Mouse (Mus musculus) heart, adult 2 months (tissue): Measurements from ENCODE around the gene Car4. TPM values are rescaled to one million over a fixed set of nuclear protein-coding genes. Genes with fewer than 3 reads are reported as not detected.

Experiments used
- DNase-seq, 2 experiments: peaks; one replicate each; pipeline ENCODE4 v3.0.0; 2021
- H3K27ac ChIP-seq: fragments of 200-600 bp; 2 replicates; pipeline ENCODE4 v1.8.1; 2022
- H3K27me3 ChIP-seq: fragments of 200-500 bp; 2 replicates; pipeline ENCODE4 v1.6.1; 2012; ENCODE audit warnings: mild to moderate bottlenecking, low read length, inconsistent platforms, mixed read lengths; ENCODE audit not compliant: control insufficient read depth, insufficient read depth
- H3K36me3 ChIP-seq: fragments of 200-500 bp; 2 replicates; pipeline ENCODE4 v1.6.1; 2012; ENCODE audit warnings: low read length, inconsistent platforms; ENCODE audit not compliant: control insufficient read depth, insufficient read depth
- H3K4me1 ChIP-seq: fragments of 200-500 bp; 2 replicates; pipeline ENCODE4 v1.6.1; 2011; ENCODE audit warnings: low read length; ENCODE audit not compliant: control insufficient read depth, insufficient read depth
- H3K4me3 ChIP-seq: fragments of 200-600 bp; 2 replicates; pipeline ENCODE4 v1.8.1; 2022
- H3K79me2 ChIP-seq: fragments of 200-500 bp; replicated peaks from 2 replicates; pipeline ENCODE4 v1.6.1; 2012; ENCODE audit warnings: mild to moderate bottlenecking, inconsistent platforms, low read length, moderate library complexity, mixed read lengths; ENCODE audit not compliant: control insufficient read depth, insufficient read depth
- H3K9ac ChIP-seq: fragments of 200-500 bp; 2 replicates; pipeline ENCODE4 v1.6.1; 2012; ENCODE audit warnings: low read depth, mild to moderate bottlenecking, control low read depth, inconsistent platforms, low read length, mixed read lengths
- CTCF ChIP-seq: fragments of 200-600 bp; IDR thresholded peaks from 2 replicates; pipeline ENCODE4 v1.8.1; 2022; ENCODE audit warnings: antibody characterized with exemption, mild to moderate bottlenecking, moderate library complexity
- EP300 ChIP-seq: fragments of 200-500 bp; IDR thresholded peaks from 2 replicates; pipeline ENCODE4 v1.6.1; 2011; ENCODE audit warnings: low read depth, low read length, control low read depth; ENCODE audit not compliant: insufficient read depth
- POLR2A ChIP-seq: fragments of 200-500 bp; IDR thresholded peaks from 2 replicates; pipeline ENCODE4 v1.6.1; 2011; ENCODE audit warnings: mild to moderate bottlenecking, low read depth, low read length, control low read depth; ENCODE audit not compliant: insufficient read depth
- WGBS: fragments of 180-500 bp; shearing (Covaris S2); methylation state at CpG from one replicate; pipeline ENCODE4 v1.1.7; 2018; 5-methylcytosine and 5-hydroxymethylcytosine counted together
- intact Hi-C: fragments of 180-260 bp; cut with DNase I; formaldehyde crosslinking; loops from one replicate; pipeline ENCODE4 v1.15.1; 2025
- polyA plus RNA-seq: library from polyadenylated mRNA; depleted of rRNA; stranded (reverse); fragments of >200 nt; gene quantifications from 2 replicates; pipeline ENCODE4 v1.2.3, GENCODE M21; 2012
- total RNA-seq, 2 experiments: library from RNA; stranded (reverse); gene quantifications; 2 replicates each; pipeline ENCODE4 v1.2.3; 2021

Gene Car4
- total and polyA plus RNA-seq, 3 experiments: 23.0 to 40.9 (median 29.3) TPM

GRCm38 (mm10) chr11:84966696-84967095 is 9.1 kb downstream of the Car4 start:
- DNase-seq: no peak
- intact Hi-C loops: no loop called here
- Histone ChIP-seq H3K4me3 (no peak overlapping the region), H3K79me2 (no peaks in the 10 kb centered on the region), H3K9ac (no peak overlapping the region), H3K4me1 (peaks cover 19% of the 10 kb centered on the region), H3K27me3 (no peaks in the 10 kb centered on the region), H3K27ac (0 out of 2 replicates have a peak overlapping the region, but pooled peaks have one; percentile 33), H3K36me3 (no peaks in the 10 kb centered on the region)
- WGBS: 47% methylated on average over 4 of the region's 4 CpGs
- no peak for TF ChIP-seq CTCF
- TF ChIP-seq POLR2A: no peak
- no peak for TF ChIP-seq EP300

DNA sequence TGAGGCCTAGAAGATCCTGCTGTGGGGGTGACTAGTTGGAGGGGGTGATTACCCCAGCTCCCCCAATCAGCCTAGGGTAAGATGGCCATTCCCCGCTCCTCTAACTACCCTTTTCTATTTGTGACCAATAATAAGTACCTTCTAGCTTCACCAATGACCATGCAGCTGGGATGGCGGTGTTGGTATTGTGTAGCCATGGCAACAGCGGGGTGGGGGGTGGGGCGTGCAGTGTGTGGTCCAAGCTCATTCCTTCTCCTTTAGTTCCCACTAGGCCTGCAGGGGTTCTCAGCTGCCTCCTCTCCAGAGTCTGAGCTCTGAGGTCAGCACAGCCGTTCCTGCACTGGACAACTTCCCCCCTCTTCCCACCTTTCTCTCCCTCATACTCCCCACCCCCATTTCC is 9.5 kb downstream of the Car4 start:
- TF ChIP-seq CTCF (no peak), EP300 (no peak), POLR2A (no peak)
- Histone ChIP-seq H3K79me2 (no peaks in the 10 kb centered on the region), H3K27me3 (no peaks in the 10 kb centered on the region), H3K9ac (no peak overlapping the region), H3K4me1 (peaks cover 19% of the 10 kb centered on the region), H3K27ac (peak overlapping the region; percentile 70; the same call in 1 of the 2 replicates), H3K36me3 (no peaks in the 10 kb centered on the region), H3K4me3 (no peak overlapping the region)
- no peak for DNase-seq
- WGBS: 58% methylated on average over 5 of the region's 5 CpGs
- intact Hi-C loops: no loop called here

- no peaks in the 10 kb centered on the region for H3K36me3 ChIP-seq
- intact Hi-C loops: no loop called here
- H3K27me3 ChIP-seq: no peaks in the 10 kb centered on the region
- H3K79me2 ChIP-seq: no peaks in the 10 kb centered on the region
- no peak for DNase-seq
- peaks cover 19% of the 10 kb centered on the region for H3K4me1 ChIP-seq
- no peak overlapping the region for H3K9ac ChIP-seq
- H3K27ac ChIP-seq: peak overlapping the region; percentile 70
- TF ChIP-seq EP300 (no peak), POLR2A (no peak), CTCF (no peak)
- WGBS: 38% methylated on average over 4 of the region's 4 CpGs
- H3K4me3 ChIP-seq: no peak overlapping the region
These were observed 10.7 kb downstream of the Car4 start for GRCm38 (mm10) chr11:84968309-84968708.

DNA sequence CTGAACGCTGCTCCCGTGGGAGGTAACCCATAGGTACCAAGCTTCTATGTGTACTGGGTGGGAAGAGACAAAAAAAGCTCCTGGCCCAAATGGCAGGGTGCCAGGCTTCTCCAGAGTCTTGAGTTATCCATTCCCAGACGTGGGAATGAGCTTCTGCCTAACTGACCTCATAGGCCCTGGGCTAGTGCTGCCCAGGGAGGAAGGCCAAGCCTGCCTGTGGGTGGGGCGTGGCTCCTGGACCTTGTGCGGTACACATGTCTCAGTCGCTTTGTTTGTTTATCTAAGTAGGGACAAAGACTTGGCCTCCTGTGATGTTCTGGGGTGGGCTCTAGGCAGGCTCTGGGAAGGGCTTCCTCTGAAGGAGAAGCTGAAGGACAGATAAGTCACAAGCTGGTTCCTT is 11.2 kb downstream of the Car4 start:
- WGBS: 37% methylated on average over 6 of the region's 6 CpGs
- no peak overlapping the region for H3K4me3 ChIP-seq
- H3K79me2 ChIP-seq: no peaks in the 10 kb centered on the region
- H3K36me3 ChIP-seq: no peaks in the 10 kb centered on the region
- intact Hi-C loops: loop anchor here (1.0 kb wide), 1 partner anchor 8 kb away; no protein-coding TSS in a partner anchor
- TF ChIP-seq POLR2A (no peak), EP300 (peak; percentile 76), CTCF (no peak)
- peaks cover 22% of the 10 kb centered on the region for H3K4me1 ChIP-seq
- DNase-seq: peak; percentile 69 to 78
- no peak overlapping the region for H3K9ac ChIP-seq
- H3K27me3 ChIP-seq: no peaks in the 10 kb centered on the region
- peak overlapping the region; percentile 86 for H3K27ac ChIP-seq

GRCm38 (mm10) chr11:84972067-84972466 is 14.5 kb downstream of the Car4 start:
- H3K4me1 ChIP-seq: peaks cover 21% of the 10 kb centered on the region

DNA sequence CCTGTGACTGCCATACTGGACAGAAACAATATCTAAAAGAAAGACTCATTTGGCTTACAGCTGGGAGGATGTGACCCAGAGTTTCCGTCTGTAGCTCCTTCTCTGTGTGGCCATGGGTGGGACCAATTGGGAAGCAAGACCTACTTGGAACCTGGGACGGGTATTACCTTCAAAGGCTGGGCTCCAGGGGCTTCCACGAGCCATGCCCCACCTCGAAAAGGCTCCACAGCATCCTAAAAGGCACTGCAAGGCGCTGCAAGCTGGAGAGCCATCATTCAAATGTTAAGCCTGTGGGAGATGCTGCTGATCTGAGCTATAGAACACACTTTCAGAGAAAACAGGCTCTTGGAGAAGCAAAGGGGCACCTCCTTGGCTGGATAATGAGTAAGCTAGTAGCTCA is 16.1 kb downstream of the Car4 start:
- no peaks in the 10 kb centered on the region for H3K79me2 ChIP-seq
- H3K4me1 ChIP-seq: peaks cover 14% of the 10 kb centered on the region
- no peak for TF ChIP-seq CTCF
- TF ChIP-seq EP300: no peak
- no peak for TF ChIP-seq POLR2A
- H3K9ac ChIP-seq: no peak overlapping the region
- WGBS: 55% methylated on average over 5 of the region's 5 CpGs
- no peak for DNase-seq
- intact Hi-C loops: loop anchor here (2.0 kb wide), 1 partner anchor 13 kb away; no protein-coding TSS in a partner anchor
- H3K27ac ChIP-seq: peak overlapping the region; percentile 61
- no peak overlapping the region for H3K4me3 ChIP-seq
- no peaks in the 10 kb centered on the region for H3K36me3 ChIP-seq
- no peaks in the 10 kb centered on the region for H3K27me3 ChIP-seq

More at GRCm38 (mm10) chr11:84972067-84972466, 14.5 kb downstream of the Car4 start:
- H3K4me3 ChIP-seq: no peak overlapping the region
- intact Hi-C loops: no loop called here
- no peaks in the 10 kb centered on the region for H3K27me3 ChIP-seq
- 19% methylated on average over 3 of the region's 3 CpGs for WGBS
- H3K27ac ChIP-seq: peak overlapping the region; percentile 17; the same call in 1 of the 2 replicates
- TF ChIP-seq EP300: no peak
- TF ChIP-seq CTCF: no peak
- no peak for TF ChIP-seq POLR2A
- no peak overlapping the region for H3K9ac ChIP-seq
- H3K36me3 ChIP-seq: no peaks in the 10 kb centered on the region
- DNase-seq: peak; percentile 33 to 40
- no peaks in the 10 kb centered on the region for H3K79me2 ChIP-seq
